Mouse (Mus musculus) ovary, postnatal 36 days (tissue): Measurements from ENCODE around the gene Pde11a.

Experiments used
- DNase-seq: peaks from one replicate; pipeline ENCODE4 v3.0.0; 2022; ENCODE audit warnings: low spot score, mixed read lengths

Pde11a gene

DNA sequence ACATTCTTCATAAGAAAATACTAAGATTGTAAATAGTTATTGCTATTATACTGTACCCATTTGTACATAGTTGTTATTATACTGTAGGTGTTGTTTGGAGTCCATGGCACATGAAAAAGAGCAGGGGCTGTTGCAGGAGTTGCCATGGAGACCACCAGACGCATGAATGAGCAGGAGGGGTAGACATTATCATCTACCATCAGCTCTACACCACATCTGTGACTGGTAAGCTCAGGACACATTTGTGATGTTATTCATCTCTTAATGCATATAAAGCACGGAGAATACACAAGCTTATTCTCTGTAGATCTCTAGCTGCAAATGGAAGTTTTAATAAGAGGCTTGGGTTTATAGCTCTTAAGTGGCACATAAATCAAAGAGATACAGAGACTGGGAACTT lies 179.6 kb downstream of the Pde11a start:
- DNase-seq, result no peak

DNA sequence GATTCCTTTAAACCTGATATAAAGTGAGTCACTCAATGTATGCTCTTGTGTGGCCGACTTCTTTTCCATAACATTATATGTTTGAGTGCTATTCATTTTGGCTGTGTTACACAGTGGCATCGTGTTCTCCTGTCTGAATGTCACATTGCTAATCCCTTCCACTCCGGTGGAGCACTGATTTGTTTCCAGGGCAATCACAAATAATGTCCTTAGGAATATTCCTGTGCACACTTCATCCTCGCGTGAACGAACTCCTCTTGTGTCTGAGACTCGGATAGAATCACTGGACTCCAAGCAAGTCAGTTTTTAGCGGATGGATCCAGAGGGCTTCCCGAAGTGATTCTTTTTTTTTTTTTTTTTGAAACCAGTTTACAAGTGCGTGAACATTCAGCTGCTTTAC lies 197.4 kb downstream of the Pde11a start:
- DNase-seq, result no peak

DNA sequence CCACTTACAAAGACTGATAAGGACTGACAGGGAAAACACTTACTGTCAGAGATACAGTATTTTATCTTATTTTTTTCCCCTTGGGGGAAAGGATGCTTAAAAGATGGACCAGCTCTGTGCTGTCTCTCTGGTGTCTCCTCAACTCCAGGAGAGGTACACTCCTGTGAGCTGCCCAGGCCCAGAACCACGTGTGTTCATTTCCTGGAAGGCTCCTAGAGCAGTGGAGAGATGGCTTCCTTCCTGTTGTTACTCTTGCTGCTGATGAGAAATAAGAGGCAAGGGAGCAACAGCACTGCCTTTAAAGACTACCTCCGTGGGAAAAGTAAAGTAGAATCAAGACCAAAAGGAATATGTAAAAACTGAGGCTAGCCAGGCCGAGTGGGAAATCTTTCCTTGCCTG lies 205.6 kb downstream of the Pde11a start:
- DNase-seq, result no peak

DNA sequence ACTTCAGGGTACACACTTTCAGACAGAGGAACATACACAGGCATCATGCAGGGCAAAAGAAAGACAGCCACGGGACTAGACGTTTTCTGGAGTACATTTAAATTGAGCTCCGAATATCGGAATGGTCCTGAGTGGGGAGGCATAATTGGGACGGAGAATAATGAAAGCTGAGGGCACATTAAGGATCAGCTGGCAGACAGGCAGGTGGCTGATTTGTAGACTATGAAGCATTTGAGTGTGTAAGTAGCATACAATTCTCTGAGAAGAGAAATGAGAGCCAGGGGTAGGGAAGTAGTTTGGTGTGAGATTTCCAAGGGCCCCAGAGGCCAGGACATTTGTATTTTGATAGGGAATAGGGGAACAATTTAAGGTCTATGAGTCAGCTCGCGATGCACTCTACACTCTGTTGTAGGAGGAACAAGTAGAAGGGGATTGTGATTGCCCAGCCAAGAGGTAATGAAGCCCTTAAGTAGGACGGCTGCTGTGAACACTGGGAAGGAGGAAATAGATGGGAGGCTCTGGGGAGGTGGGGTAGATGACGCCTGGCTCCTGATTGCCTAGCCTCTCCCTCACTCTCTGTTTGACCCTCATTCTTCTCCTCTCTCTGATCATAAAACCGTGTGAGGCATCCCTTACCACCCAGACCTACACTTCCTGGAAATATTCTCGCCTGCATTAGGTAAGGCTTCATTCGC lies 208.5 kb downstream of the Pde11a start:
- no peak for DNase-seq

DNA sequence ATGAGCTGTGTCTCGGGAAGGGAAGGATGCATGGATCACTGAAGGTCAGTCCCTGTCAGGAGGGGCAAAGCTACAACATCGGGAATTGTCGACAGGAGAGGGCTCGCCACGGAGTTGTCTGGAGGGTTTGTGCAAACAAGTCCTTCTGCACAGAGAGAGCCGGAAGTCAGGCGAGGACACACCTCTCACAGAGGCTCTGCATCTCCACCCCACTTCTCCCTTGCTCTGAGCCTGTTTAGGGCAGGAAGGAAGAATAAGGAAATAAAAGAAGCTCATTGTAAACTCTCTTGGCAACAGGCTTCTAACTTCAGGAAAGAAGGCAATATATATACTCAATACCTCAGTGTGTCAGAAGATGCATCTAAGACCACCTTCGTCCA lies 209.5 kb downstream of the Pde11a start:
- DNase-seq, result no peak

DNA sequence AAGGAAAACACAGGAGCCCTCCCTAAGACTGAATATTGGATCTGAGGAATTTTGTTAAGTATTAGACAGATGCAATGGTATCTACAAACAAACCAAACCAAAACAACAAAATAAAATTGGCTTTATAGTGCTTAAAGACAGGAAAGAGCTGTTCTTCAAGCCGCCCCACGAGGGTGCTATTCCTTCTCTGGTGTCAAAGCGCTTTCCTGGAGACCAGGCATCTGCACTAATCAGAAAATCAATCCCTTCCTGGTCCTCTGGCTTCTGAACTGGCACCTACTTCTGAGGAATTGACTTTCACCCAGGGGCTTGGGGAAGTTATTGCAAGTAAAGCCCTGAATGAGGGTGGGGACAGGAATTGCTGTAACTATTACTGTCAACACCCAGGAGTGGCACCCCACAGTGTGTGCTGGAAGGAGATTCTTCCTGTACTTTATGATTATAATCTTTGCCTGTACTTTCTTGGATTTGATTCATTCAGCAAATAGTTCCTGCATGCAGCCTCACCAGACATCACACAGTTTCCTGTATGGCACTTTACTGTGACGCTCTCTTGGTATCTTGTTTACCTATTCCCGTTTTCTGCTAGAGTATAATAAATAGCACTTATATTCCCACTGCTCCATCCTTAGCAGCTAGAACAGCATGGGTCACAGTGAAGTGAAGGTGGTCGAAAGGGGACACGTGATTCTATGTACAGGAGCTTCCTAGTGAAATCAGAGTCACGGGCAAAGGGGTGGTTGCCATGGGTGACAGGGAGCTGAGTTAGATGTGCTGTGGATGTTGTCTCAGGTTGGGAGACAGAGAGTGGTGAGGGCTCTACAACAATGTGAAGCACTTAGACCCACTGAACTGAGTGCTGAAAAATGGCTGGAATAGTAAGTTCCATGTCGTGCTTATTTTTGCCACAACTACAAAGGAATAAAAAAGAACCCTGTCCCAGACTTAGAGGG lies 210.2 kb downstream of the Pde11a start:
- no peak for DNase-seq

DNA sequence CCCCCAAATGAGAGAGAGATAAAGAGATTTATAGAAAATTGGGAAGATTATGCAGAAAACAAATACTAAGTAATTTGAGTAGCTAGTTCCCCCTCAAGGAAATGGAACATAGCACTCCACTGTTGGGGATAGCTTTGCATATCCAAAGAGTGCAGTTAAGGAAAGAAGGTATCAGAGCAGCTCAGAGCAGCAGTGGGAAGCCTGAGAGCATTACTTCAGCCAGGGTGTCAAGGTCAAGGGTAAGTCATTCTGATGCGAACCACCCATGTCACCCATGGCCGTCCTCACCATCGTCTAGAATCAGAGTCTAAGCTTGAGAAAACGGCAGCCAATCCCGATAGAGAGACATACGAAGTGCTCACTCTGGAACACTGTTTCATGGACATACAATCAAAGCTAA lies 211.9 kb downstream of the Pde11a start:
- no peak for DNase-seq

DNA sequence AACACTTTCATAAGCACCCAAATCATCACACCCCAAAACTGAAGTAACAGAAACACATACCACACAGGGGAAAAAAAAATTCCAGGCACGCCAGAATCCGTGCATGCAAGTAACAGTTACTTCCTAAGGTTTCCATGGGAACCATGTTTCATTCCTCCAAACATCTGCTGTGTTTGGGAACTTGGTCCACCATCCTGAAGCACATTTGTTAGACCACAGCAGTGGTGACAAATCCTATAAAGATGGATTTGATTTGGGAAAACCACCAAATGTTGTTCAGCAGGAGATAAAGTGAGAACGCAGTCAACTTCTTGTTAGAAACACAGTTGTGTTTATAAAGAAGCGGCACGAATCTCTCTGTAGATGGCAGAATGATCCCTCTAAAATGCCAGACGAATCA lies 213.8 kb downstream of the Pde11a start:
- no peak for DNase-seq

DNA sequence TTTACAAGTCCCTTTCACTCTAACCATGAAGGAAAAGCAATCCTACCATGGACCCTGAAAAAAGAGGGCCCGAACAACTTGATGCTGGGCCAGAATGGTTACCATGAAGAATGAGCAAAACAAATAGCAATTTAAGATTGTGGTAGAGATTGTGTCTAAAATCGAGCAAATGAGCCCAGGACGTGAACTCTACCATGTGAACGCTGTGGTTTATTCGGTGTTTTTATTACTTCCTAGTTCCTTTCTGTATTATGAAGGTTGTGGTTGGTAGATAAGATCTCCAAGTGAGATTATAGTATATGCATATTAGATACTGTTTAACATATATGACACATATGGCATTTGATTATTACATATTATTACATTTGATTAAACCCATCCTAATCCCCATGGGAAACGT lies 216.4 kb downstream of the Pde11a start:
- no peak for DNase-seq

DNA sequence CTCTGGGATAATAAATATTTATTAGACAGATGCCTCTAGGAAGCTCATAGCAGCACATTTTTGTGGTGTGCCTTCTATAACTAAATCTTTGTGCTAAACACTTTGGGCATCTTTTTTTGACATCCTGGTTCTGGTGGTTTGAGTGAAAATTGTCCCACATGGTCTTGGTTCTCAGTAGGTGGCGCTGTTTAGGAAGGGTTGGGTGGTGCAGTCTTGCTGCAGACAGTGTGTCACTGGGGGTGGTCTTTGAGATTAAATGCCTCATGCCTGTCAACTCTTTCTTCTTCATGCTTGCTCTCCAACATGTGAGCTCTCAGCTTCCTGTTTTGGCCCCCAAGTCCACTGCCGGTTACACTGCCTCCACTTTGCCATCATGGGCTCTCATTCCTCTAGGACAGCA lies 218.7 kb downstream of the Pde11a start:
- no peak for DNase-seq

DNA sequence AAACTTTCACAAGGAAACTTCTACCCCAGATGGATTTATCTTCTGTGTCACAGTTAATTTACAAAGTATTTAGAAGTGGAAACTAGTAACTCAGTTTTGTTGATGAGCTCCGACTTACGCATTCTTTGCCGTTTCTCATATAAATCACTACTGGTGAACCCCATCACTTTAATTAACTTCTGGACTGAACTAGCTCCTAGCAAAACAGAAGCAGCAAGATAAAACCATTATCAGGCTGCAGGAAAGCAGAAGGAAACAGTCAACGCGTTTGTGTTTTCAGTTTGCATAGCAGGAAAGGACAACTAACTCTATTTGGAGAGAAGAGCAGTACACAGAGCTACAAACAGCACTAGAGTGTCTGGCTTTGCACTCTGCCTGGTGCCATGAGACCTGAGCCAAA lies 220.1 kb downstream of the Pde11a start:
- no peak for DNase-seq

DNA sequence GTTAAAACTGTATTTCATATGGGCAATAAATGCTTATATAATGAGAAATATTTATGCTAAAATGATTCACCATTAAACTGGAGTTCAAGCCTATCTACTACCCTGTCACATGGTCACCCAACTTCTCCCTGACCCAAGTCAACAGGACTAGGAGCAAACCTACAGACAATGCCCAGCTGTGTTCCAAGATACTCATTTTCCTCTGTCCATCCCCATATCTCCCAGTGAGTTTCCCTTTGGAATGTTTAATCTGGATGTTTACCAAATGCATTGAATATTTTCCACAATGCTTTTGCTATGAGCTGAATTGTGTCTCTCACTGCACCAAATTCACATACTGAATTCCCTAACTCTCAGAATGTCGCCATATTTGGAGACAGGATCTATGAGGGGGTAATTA lies 221.4 kb downstream of the Pde11a start:
- no peak for DNase-seq

DNA sequence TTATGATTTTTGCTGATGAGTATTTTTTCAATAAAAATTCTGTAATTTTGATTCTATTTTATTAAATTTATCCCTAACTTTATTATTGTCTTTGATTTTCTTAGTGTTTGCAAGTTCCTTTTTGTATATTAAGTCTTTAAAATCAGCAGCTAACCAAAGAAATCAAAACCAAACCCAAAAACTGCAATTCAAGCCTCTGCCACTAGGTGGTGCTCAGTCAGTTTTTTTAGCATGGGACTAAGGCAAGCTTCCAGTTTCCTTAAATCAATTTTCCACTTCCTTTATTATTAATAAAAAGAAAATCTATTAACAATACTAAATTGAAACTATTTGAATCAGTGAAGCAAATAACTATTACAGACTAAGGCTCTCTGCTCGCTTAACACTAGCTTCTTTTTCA lies 222.9 kb downstream of the Pde11a start:
- no peak for DNase-seq

DNA sequence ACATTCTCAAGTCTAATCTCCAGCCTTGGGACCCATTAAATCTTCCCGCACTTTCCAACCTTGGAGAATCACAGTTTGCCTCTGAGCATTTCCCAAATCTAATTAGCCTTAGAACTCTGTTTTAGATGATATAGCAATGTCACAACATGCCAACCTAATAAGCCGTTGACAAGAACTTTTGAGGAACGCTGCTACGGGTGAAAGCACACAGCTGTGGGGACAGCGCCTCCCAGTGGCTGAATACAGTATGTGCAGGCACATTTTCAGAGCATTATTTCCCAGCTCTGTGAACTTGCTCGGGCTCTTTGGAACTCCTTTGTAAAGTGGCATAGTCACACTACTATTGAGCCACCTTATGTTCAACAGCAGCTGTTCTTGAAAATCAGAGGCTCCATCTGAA lies 223.8 kb downstream of the Pde11a start:
- no peak for DNase-seq

DNA sequence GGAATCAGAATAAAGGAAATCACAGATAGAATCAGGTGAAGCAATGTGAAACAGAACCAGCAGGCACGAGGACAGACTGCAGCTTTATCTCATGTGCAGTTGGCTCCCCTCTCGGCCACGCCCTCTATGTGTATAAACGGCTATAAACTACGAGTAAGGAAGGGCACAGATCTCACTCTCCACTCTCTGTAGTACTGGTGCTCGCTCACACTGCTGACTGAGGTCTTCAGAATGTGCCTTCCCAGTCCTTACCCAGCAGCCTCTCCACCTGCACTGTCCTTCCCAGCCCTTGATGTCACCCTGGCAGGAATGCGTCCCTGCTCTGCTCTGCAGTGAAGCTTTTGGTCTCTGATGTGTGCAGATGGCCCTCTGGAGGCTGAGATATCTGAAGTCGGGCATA lies 228.9 kb downstream of the Pde11a start:
- no peak for DNase-seq

DNA sequence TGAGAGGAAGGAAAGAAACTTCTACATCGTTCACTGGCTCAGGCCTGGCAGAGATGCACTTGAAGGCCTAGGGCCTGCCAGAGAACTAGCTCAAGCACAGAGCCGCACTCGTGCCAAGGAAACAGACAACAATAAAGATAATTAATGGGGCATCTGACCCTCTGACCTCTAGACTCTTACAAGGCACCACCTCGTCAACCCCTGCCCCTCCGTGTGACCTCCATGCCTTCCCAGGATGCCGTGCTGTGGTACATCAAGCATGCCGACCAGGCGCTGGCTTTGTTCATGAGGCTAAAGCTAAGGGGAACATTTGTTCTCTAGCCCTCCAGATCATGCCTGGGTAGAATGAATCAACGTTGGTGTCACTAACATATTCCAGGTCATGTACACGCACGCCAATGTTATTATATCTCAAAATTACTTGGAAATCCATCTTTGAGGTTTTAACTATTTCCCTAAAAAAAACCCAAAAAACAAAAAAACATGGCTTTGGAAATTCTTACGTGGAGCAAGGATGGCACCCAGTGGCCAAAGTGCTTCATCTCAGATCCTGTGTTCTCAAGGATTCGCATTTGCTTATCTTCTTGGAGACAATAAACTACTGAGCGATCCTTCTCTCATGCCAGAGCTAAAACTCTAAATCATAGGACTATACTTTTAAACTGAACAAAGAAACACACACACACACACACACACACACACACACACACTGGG lies 236.5 kb downstream of the Pde11a start:
- DNase-seq, result no peak

DNA sequence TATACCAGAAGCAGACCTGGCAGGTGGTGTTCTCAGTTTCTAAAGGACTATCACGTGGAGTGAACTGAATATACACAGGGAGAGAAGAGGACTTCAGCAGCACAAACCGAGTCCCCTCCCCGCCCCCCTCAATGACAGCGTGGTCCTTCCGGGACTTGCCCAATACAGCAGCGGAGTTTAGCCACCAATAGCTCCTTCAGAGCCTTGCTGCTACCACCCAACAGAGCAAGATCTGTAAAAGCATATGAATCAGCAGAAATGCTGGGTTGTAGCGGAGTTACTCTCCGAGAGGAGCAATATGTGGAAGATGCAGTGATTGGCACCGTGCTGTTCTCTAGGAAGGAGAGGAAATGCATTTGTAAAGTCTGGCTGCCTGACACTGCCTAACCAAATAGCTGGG lies 238.0 kb downstream of the Pde11a start:
- DNase-seq, result no peak

DNA sequence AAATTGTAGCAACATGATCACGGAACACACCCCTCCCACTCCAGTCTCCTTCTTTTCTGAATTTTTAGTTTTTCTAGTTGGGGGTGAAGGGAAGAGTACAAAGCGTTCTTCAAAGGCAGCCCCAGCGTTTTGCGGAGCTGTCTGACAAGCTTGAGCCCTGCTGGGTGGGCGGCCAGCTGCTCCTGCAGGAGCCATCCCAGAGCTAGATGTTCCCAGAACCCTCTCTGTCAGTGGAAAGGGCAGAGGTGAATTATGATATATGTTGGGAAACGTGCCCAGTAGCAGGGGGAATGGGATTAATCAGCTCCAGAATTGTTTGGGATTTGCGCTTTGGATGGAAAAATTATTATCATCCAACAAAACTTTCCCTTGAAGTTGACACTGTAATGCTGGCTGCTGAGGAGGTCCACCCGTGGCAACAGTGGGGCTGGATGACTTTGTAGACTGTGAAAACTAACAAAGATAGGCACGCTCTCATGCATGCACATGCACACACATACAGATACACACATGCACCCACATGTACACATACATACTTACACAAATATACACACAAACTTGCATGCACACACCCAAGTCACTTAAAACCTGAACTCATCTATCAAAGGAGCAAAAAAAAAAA lies 238.7 kb downstream of the Pde11a start:
- no peak for DNase-seq

DNA sequence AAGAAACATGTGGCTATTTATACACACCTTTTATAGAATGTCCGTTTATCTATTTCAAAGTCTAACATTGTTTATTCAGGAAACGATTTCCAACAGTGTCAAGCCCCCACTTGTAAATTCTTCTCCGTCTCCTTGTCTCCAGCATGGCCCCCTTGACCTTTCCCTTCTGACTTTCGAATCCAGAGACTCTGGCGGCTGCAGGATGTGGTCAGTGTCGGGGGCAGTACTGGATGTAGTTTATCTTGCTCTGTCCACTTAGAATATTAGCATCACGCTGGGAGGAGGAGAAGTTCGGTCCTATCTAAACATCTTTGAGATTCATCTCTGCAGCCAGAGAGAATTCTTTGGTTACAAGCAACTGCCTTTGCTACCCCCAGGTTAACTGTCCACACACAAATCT lies 240.2 kb downstream of the Pde11a start:
- DNase-seq, result no peak

DNA sequence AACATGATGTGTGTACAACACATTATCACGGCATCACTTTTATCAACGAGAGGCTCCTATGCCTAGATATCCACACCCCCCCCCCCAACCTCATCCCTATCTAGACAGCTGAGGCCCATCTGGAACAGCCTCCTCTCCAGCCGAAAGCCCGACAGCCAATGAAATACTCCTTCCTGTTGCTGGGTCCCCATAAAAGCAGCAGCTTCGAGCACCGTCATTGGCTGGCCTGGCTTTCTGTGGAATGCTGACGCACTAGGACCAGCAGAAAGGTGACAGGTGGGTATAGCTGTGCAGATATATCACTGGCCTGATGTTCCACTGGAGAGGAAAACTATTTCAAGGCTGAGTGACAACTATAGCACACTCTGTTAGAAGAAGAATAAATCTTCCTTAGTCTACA lies 240.7 kb downstream of the Pde11a start:
- no peak for DNase-seq

DNA sequence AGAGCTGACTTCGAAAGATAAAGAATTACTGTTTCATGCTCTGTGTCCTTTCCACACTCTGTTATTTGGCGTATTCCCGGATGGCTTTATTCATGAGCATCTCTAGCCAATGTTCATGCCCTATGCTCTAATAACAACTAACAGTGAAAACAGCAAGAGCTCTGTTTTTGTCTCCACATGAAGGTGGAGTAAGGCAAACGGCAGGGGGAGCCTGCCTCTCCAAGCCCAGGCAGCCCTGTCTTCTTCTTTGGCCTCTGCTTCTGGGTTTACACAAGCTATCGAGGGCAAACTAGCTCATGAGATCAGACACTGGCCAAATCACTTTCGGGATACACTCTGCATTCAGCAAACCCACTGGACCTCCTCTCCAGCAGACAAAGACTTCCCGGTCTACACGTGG lies 241.3 kb downstream of the Pde11a start:
- DNase-seq, result no peak

DNA sequence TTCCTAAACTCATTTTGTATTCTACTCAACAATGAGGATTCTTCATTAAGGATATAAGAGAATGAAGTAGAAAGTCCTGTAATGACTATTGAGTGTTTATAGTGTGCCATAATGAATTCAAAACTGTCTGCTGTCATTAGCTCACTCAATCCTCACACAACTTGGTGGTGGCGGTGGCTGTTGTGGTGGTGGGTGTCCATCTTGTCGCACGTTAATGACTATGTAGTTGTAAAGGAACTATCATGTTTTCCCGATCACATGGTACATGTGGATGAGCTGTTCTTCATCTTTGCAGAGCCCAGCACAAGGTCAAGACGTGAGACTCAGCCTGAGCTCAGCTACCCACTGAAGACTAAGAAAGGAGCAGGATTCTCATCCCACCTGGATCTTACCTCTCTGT lies 242.7 kb downstream of the Pde11a start:
- DNase-seq, result no peak

DNA sequence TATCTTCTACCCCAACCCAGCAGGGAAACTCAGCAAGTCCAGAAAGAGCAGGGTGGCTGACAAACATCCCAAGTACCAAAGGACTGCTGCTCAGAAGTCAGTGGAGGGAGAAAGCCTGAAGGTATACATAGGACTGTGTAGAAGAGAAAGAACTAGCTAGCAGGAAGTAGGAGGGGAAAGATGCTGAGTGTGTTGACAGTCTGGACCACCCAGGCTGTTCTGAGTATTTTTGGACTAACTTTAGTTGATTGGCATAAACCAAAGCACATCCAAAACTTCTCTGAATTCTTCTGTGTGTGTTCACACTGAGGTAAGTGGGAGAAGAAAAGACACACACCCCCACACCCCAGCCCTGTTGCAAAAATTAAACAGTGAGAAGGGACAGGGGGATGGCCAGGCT lies 248.1 kb downstream of the Pde11a start:
- no peak for DNase-seq
